ENCODE assay signal across 7 mouse cellular contexts in the genomic region with DNA sequence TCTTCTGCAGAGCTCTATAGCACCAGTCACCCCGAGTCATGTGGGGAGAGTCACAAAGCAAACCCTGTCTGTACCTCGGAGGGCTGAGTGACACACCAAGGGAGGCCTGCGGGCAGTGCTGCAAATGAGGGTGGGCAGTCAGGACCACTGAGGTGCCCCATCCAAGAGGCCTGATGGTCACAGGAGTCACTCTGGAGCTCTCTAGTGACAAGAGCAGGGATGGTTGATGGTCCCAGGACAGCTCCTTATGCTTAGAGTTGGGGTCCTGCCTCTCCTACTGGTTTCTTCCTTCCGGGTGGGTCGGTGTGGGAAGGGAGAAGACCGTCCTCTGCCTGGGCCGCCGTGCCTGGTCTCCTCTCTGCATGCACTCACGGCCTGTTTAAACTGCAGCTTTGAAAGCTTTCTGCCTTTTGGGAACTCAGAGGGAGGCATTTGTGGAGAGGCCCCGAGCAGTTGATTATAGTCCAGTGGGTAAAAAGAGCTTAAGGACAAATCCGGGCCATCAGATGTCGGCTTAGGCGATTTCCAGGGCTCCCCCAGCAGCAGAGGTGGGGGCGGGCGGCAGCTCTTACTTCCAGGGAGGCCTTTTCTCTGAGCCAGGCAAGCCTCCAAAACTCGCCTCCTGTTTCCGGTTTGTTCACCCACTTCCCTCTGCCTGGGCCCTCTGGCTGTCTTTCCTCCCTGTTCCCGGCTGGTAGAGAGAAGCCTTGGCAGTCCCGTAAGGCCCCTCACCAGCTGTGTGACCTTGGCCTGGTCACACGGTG.
A peak's percentile ranks its signal among the peaks of the same experiment; 100 is the strongest.
DNase-seq lines count a peak whose midpoint lies in the region; ATAC-seq and TF ChIP-seq lines count a peak whose summit lies in the region.

No protein-coding gene starts in this region.

- no peak for TF ChIP-seq CTCF in cortical plate, adult 2 months (IDR thresholded peaks at IDR 0.05; ENCODE audit: extremely low read depth, insufficient read depth, low read length)
- no peak for TF ChIP-seq CTCF in intestine, postnatal 0 days (IDR thresholded peaks at IDR 0.05; ENCODE audit: low read depth)
- no peak for TF ChIP-seq CTCF in midbrain, postnatal 0 days (IDR thresholded peaks at IDR 0.05)

- H3K4me3 ChIP-seq in cortical plate, adult 2 months (ENCODE audit: insufficient read depth, low read length) = no peak overlapping the region
- H3K4me3 ChIP-seq in intestine, postnatal 0 days (ENCODE audit: low read depth, low read length) = no peak overlapping the region
- H3K4me3 ChIP-seq in limb, embryonic 11.5 days (ENCODE audit: low read depth, low read length) = no peak overlapping the region
- no peak overlapping the region for H3K4me3 ChIP-seq in midbrain, postnatal 0 days (ENCODE audit: low read depth, low read length)

- H3K9me3 ChIP-seq in intestine, postnatal 0 days (ENCODE audit: control insufficient read depth) = no peaks in the 10 kb centered on the region
- H3K9me3 ChIP-seq in limb, embryonic 11.5 days (ENCODE audit: control insufficient read depth, low read length) = no peaks in the 10 kb centered on the region
- H3K9me3 ChIP-seq in midbrain, postnatal 0 days (ENCODE audit: low read length) = no peaks in the 10 kb centered on the region

- H3K9ac ChIP-seq in intestine, postnatal 0 days (ENCODE audit: low read depth, low read length) = 0 out of 2 replicates have a peak overlapping the region, but pooled peaks have one; percentile 11
- H3K9ac ChIP-seq in limb, embryonic 11.5 days (ENCODE audit: low read length) = 0 out of 2 replicates have a peak overlapping the region, but pooled peaks have one; percentile 38
- no peak overlapping the region for H3K9ac ChIP-seq in midbrain, postnatal 0 days (replicated peaks; ENCODE audit: low read length, poor library complexity, severe bottlenecking)

- H3K4me2 ChIP-seq in intestine, postnatal 0 days (replicated peaks; ENCODE audit: low read depth) = no peak overlapping the region
- H3K4me2 ChIP-seq in limb, embryonic 11.5 days (ENCODE audit: low read depth, severe bottlenecking) = no peak overlapping the region
- H3K4me2 ChIP-seq in midbrain, postnatal 0 days (ENCODE audit: low read depth, low read length, poor library complexity, severe bottlenecking) = no peak overlapping the region

- no peak for ATAC-seq in intestine, postnatal 0 days
- ATAC-seq in limb, embryonic 11.5 days (ENCODE audit: insufficient number of reproducible peaks, low FRiP score, low TSS enrichment, low read depth) = no peak
- no peak for ATAC-seq in midbrain, postnatal 0 days (ENCODE audit: low FRiP score)

- peak overlapping the region; percentile 15; the same call in 1 of the 2 replicates for H3K27ac ChIP-seq in cortical plate, adult 2 months (ENCODE audit: insufficient read depth, low read length)
- no peak overlapping the region; the same call in 1 of the 2 replicates for H3K27ac ChIP-seq in intestine, postnatal 0 days (ENCODE audit: low read depth, low read length)
- H3K27ac ChIP-seq in limb, embryonic 11.5 days (replicated peaks; ENCODE audit: low read depth, low read length) = peak overlapping the region; percentile 40; the same call in 1 of the 2 replicates
- H3K27ac ChIP-seq in midbrain, postnatal 0 days (ENCODE audit: low read depth, low read length) = peak overlapping the region; percentile 82

- WGBS in intestine, postnatal 0 days = 70% methylated on average over 20 of the region's 20 CpGs
- 41% methylated on average over 20 of the region's 20 CpGs for WGBS in limb, embryonic 11.5 days
- WGBS in midbrain, postnatal 0 days = 21% methylated on average over 19 of the region's 20 CpGs

- no peak for TF ChIP-seq POLR2A in cortical plate, adult 2 months (IDR thresholded peaks at IDR 0.05; ENCODE audit: extremely low read depth, insufficient read depth, low read length)

- DNase-seq in adrenal gland, postnatal 36 days = peak; percentile 50 to 57
- peak; percentile 57 for DNase-seq in heart, adult 8-10 months (ENCODE audit: low spot score)
- DNase-seq in limb, embryonic 11.5 days (ENCODE audit: low spot score) = no peak
- peak; percentile 66 for DNase-seq in midbrain, postnatal 0 days (ENCODE audit: low spot score)
- no peak for DNase-seq in ovary, postnatal 14 days (ENCODE audit: low spot score)

- no peaks in the 10 kb centered on the region for H3K27me3 ChIP-seq in intestine, postnatal 0 days (replicated peaks; ENCODE audit: control insufficient read depth, insufficient read depth, low read length)
- no peaks in the 10 kb centered on the region for H3K27me3 ChIP-seq in limb, embryonic 11.5 days (ENCODE audit: control insufficient read depth, insufficient read depth, low read length)
- H3K27me3 ChIP-seq in midbrain, postnatal 0 days (ENCODE audit: insufficient read depth, low read length) = no peaks in the 10 kb centered on the region

- H3K36me3 ChIP-seq in intestine, postnatal 0 days (ENCODE audit: control insufficient read depth, insufficient read depth) = no peaks in the 10 kb centered on the region
- H3K36me3 ChIP-seq in limb, embryonic 11.5 days (ENCODE audit: control insufficient read depth, insufficient read depth, low read length) = no peaks in the 10 kb centered on the region
- no peaks in the 10 kb centered on the region for H3K36me3 ChIP-seq in midbrain, postnatal 0 days (ENCODE audit: insufficient read depth, low read length)

- H3K4me1 ChIP-seq in cortical plate, adult 2 months (ENCODE audit: control insufficient read depth, insufficient read depth, low read length) = peaks cover 15% of the 10 kb centered on the region
- no peaks in the 10 kb centered on the region for H3K4me1 ChIP-seq in intestine, postnatal 0 days (replicated peaks; ENCODE audit: control insufficient read depth, insufficient read depth, low read length)
- peaks cover 65% of the 10 kb centered on the region for H3K4me1 ChIP-seq in limb, embryonic 11.5 days (ENCODE audit: control insufficient read depth, insufficient read depth, low read length)
- peaks cover 30% of the 10 kb centered on the region for H3K4me1 ChIP-seq in midbrain, postnatal 0 days (ENCODE audit: insufficient read depth, low read length)

Comparison
In these comparisons a context has a peak if more than half of its experiments do, and no peak if none do; other contexts are left out.
1. DNase-seq: peak in adrenal gland, postnatal 36 days (2 of 2), heart, adult 8-10 months (single experiment) and midbrain, postnatal 0 days (single experiment); none in limb, embryonic 11.5 days (single experiment) and ovary, postnatal 14 days (single experiment).